Mouse (Mus musculus) lung, embryonic 14.5 days (tissue): ENCODE results near the gene Sema7a. TPM values are rescaled to one million over a fixed set of nuclear protein-coding genes. Genes with fewer than 3 reads are reported as not detected.

Source experiments
- ATAC-seq: fragments of 200-750 bp; cut with Nextera tagmentation; 2 replicates; pipeline ENCODE4 v1.8.0; 2017; ENCODE audit warnings: mild to moderate bottlenecking, moderate TSS enrichment, moderate library complexity; ENCODE audit not compliant: insufficient read depth
- DNase-seq: peaks from one replicate; pipeline ENCODE4 v3.0.0-alpha.2; 2015
- H3K27ac ChIP-seq: fragments of 300-500 bp; sonication (generic); 2 replicates; pipeline ENCODE4 v1.5.1; 2014; ENCODE audit warnings: low read depth, mild to moderate bottlenecking, moderate library complexity
- H3K27me3 ChIP-seq: fragments of 300-500 bp; sonication (generic); 2 replicates; pipeline ENCODE4 v1.6.1; 2014; ENCODE audit warnings: low read length, control low read depth; ENCODE audit not compliant: insufficient read depth
- H3K36me3 ChIP-seq: fragments of 300-500 bp; sonication (generic); 2 replicates; pipeline ENCODE4 v1.6.1; 2014; ENCODE audit warnings: control low read depth; ENCODE audit not compliant: insufficient read depth
- H3K4me1 ChIP-seq: fragments of 300-500 bp; sonication (generic); 2 replicates; pipeline ENCODE4 v1.6.1; 2014; ENCODE audit warnings: antibody characterized with exemption, control low read depth; ENCODE audit not compliant: insufficient read depth
- H3K4me2 ChIP-seq: fragments of 300-500 bp; sonication (generic); 2 replicates; pipeline ENCODE4 v1.6.1; 2014; ENCODE audit warnings: mild to moderate bottlenecking
- H3K4me3 ChIP-seq: fragments of 300-500 bp; sonication (generic); 2 replicates; pipeline ENCODE4 v1.5.1; 2014; ENCODE audit warnings: low read depth, low read length
- H3K9ac ChIP-seq: fragments of 300-500 bp; sonication (generic); 2 replicates; pipeline ENCODE4 v1.6.1; 2014
- H3K9me3 ChIP-seq: fragments of 300-500 bp; sonication (generic); 2 replicates; pipeline ENCODE4 v1.6.1; 2016; ENCODE audit warnings: low read depth, low read length, control low read depth
- CTCF ChIP-seq: IDR thresholded peaks from 2 replicates; pipeline ENCODE4 v1.5.1; 2016; ENCODE audit warnings: antibody characterized with exemption, low read depth
- whole genome bisulfite sequencing: fragments of 180-500 bp; shearing (Covaris S2); extraction: QIAGEN DNeasy Blood & Tissue Kit; methylation state at CpG from one replicate; pipeline ENCODE4 v1.1.7; 2014; 5-methylcytosine and 5-hydroxymethylcytosine counted together
- polyA plus RNA-seq: library from polyadenylated mRNA; unstranded; fragments of >200 nt; fragmentation: Nextera tagmentation; extraction: Ambion mirVana; gene quantifications from 2 replicates; pipeline ENCODE4 v1.2.1, GENCODE M21; 2014

Sema7a gene
- 1.0 TPM in 2 replicates for polyA plus RNA-seq

DNA sequence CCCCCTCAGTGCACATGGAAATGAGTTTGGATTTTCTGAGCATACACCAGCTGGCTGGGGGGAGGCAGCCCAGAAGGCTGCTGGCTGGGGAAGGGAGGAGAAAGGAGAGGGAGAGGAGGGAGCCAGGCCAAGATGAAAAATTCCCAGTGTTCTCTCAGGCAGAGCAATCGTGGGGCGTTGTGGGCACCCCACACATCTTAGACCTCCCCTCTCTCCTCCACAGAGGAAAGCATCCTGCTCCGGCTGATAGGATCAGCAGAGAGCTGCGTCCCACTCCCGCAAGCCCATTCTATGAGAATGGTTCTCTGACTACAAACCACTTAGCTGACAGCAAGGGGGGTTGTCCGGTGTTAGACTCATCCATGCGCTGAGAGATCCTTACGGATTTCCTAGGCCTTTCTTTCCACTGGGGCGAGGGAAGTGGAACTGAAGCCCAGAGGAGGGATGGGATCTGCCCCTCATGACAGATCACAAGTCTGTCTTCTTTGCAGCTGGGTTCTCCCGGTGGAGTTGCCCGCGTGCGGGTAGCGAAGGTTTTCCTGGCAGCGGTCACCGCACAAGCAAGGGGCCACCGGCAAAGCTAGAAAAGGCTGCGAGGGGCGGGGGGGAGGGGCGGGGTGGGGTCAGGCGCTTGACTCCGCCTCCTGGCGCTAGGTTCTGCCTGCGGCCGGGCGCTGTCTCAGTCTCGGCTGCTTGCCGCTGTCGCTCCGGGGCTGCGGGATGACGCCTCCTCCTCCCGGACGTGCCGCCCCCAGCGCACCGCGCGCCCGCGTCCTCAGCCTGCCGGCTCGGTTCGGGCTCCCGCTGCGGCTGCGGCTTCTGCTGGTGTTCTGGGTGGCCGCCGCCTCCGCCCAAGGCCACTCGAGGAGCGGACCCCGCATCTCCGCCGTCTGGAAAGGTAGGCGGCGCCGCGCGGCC lies at the start of gene Sema7a:
Gene Sema7a, plus strand, starts transcription at position 682 of the 918 bp plus-strand sequence.
- Histone ChIP-seq H3K4me3 (peak within 1 kb of the TSS; percentile 67), H3K4me2 (peak within 1 kb of the TSS; percentile 99), H3K27ac (no peak within 1 kb of the TSS), H3K9me3 (no peaks in the 10 kb centered on the region), H3K36me3 (no peaks in the 10 kb centered on the region), H3K4me1 (no peaks in the 10 kb centered on the region), H3K9ac (peak within 1 kb of the TSS; percentile 54), H3K27me3 (peaks cover 36% of the 10 kb centered on the region)
- peak; percentile 82 for DNase-seq
- ATAC-seq, result peak; percentile 81
- no peak for TF ChIP-seq CTCF
- WGBS, result 1% methylated on average over 60 of the region's 60 CpGs

GRCm38 (mm10) chr9:57900478-57900877 lies 39.4 kb upstream of the Sema7a start:
- 23% methylated on average over 10 of the region's 10 CpGs for WGBS
- Histone ChIP-seq H3K4me3 (no peak overlapping the region), H3K9me3 (no peaks in the 10 kb centered on the region), H3K27ac (no peak overlapping the region), H3K36me3 (no peaks in the 10 kb centered on the region), H3K4me1 (0 out of 2 replicates have a peak, but pooled peaks cover 3% of the 10 kb centered on the region), H3K4me2 (no peak overlapping the region), H3K9ac (no peak overlapping the region; the same call in 1 of the 2 replicates), H3K27me3 (no peaks in the 10 kb centered on the region)
- ATAC-seq (no peak), DNase-seq (no peak)
- TF ChIP-seq CTCF, result no peak

GRCm38 (mm10) chr9:57901197-57901596 lies 38.7 kb upstream of the Sema7a start:
- no peak overlapping the region for H3K9ac ChIP-seq
- TF ChIP-seq CTCF, result no peak
- no peaks in the 10 kb centered on the region for H3K9me3 ChIP-seq
- DNase-seq, result peak; percentile 13
- H3K4me2 ChIP-seq, result no peak overlapping the region
- H3K27ac ChIP-seq, result no peak overlapping the region
- WGBS, result 19% methylated on average over 9 of the region's 9 CpGs
- H3K36me3 ChIP-seq, result no peaks in the 10 kb centered on the region
- ATAC-seq, result no peak
- H3K4me1 ChIP-seq, result 0 out of 2 replicates have a peak, but pooled peaks cover 3% of the 10 kb centered on the region
- no peaks in the 10 kb centered on the region for H3K27me3 ChIP-seq
- H3K4me3 ChIP-seq, result no peak overlapping the region

DNA sequence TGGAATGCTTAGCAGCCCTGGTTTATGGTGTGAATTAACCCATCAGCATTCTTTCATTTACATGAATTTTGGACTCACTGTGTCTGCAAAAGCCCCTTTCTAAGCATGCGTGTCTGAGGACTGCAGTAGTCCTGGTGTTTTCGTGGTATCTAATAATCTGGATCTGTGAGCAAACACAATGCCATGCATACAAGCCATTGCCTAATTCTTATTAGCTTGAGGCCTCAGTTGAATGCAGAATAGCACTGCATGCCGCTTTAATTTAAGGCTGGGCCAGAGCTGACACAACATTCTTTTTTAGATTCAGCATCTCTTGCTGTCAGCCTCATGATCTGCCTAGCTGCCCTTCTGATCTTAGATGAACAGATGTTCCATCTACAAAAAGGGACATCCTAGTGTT lies 38.3 kb upstream of the Sema7a start:
- TF ChIP-seq CTCF, result no peak
- Histone ChIP-seq H3K36me3 (no peaks in the 10 kb centered on the region), H3K27me3 (no peaks in the 10 kb centered on the region), H3K4me1 (0 out of 2 replicates have a peak, but pooled peaks cover 3% of the 10 kb centered on the region), H3K4me3 (no peak overlapping the region), H3K27ac (no peak overlapping the region), H3K9me3 (no peaks in the 10 kb centered on the region), H3K4me2 (no peak overlapping the region), H3K9ac (no peak overlapping the region)
- ATAC-seq (no peak), DNase-seq (no peak)
- 75% methylated on average over 3 of the region's 3 CpGs for WGBS

DNA sequence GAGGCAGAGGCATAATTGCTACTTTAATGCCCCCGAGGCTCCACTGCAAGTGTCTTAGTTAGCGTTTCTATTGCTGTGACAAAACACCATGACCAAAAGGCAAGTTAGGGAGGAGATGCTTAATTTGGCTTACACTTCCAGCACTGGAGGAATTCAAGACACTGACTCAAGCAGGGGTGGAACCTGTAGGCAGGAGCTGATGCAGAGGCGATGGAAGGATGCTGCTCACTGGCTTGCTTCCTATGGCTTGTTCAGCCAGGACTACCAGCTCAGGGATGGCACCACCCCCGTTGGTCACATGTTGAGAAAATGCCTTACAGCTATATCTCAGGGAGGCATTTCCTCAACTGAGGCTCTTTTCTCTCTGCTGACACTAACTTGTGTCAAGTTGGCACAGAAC lies 37.8 kb upstream of the Sema7a start:
- 77% methylated on average over 4 of the region's 4 CpGs for WGBS
- Histone ChIP-seq H3K27me3 (no peaks in the 10 kb centered on the region), H3K4me1 (0 out of 2 replicates have a peak, but pooled peaks cover 3% of the 10 kb centered on the region), H3K27ac (no peak overlapping the region), H3K4me2 (no peak overlapping the region), H3K9me3 (no peaks in the 10 kb centered on the region), H3K4me3 (no peak overlapping the region), H3K9ac (no peak overlapping the region), H3K36me3 (no peaks in the 10 kb centered on the region)
- TF ChIP-seq CTCF, result no peak
- no peak for DNase-seq
- no peak for ATAC-seq

- no peak overlapping the region for H3K4me2 ChIP-seq
- no peaks in the 10 kb centered on the region for H3K9me3 ChIP-seq
- no peak overlapping the region for H3K9ac ChIP-seq
- no peaks in the 10 kb centered on the region for H3K36me3 ChIP-seq
- TF ChIP-seq CTCF, result no peak
- ATAC-seq, result no peak
- WGBS, result 50% methylated on average over 8 of the region's 8 CpGs
- no peak for DNase-seq
- no peak overlapping the region for H3K27ac ChIP-seq
- H3K4me3 ChIP-seq, result no peak overlapping the region
- no peaks in the 10 kb centered on the region for H3K27me3 ChIP-seq
- 0 out of 2 replicates have a peak, but pooled peaks cover 3% of the 10 kb centered on the region for H3K4me1 ChIP-seq
Measured at GRCm38 (mm10) chr9:57903589-57904249, 36.2 kb upstream of the Sema7a start.

DNA sequence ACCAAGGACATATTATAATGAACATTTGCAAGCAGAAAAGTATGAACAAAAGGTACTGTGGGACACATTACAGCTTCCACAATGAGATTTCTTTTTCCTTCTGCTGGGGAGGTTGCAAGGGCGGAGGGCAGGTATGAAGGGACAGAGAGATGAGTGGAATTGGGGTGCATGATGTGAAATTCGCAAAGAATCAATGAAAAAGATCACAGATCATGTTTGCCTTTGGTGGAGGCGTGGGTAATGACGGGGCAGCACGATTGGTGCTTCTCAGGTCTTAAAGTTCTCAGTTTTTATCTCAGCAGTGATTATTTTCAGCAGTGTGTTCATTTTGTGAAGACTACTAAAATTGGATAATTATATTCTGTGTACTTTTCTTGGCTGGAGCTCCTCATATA lies 35.7 kb upstream of the Sema7a start:
- no peaks in the 10 kb centered on the region for H3K9me3 ChIP-seq
- no peak for TF ChIP-seq CTCF
- H3K9ac ChIP-seq, result no peak overlapping the region
- no peak overlapping the region for H3K4me3 ChIP-seq
- H3K27ac ChIP-seq, result no peak overlapping the region
- no peak for DNase-seq
- 85% methylated on average over 5 of the region's 5 CpGs for WGBS
- H3K27me3 ChIP-seq, result no peaks in the 10 kb centered on the region
- ATAC-seq, result no peak
- H3K4me1 ChIP-seq, result 0 out of 2 replicates have a peak, but pooled peaks cover 3% of the 10 kb centered on the region
- H3K4me2 ChIP-seq, result no peak overlapping the region
- H3K36me3 ChIP-seq, result no peaks in the 10 kb centered on the region
